9 mouse cellular contexts compared by ENCODE assay signal in genomic region chr12:52671436-52671835, GRCm38 (mm10). TPM values are rescaled to one million over a fixed set of nuclear protein-coding genes. Genes with fewer than 3 reads are reported as not detected.
DNase-seq lines count a peak whose midpoint lies in the region; ATAC-seq lines count a peak whose summit lies in the region.
"Had no signal": no experiment of that assay in that cellular context is flagged by ENCODE, and none has a peak within 500 bp of the region (broad histone marks: within the 10 kb centered on the region; RNA-seq: fewer than 3 reads in every experiment).

No protein-coding gene starts in this region.

- peak overlapping the region; percentile 32 for H3K4me3 ChIP-seq in embryonic facial prominence, embryonic 10.5 days
- no peak overlapping the region for H3K4me3 ChIP-seq in heart, embryonic 12.5 days
- no peak overlapping the region for H3K4me3 ChIP-seq in midbrain, embryonic 13.5 days (replicated peaks)
- no peak overlapping the region for H3K4me3 ChIP-seq in liver, embryonic 12.5 days

- DNase-seq in kidney, postnatal 14 days, result peak; percentile 4
- DNase-seq in kidney, postnatal 25 days, result no peak
- DNase-seq in embryonic facial prominence, embryonic 10.5 days (ENCODE audit: low spot score), result peak; percentile 73
- no peak for DNase-seq in urinary bladder, postnatal 14 days (ENCODE audit: low spot score)
- DNase-seq in spleen, postnatal 36 days (ENCODE audit: low spot score in 2 of 2), result no peak

- H3K9me3 ChIP-seq in embryonic facial prominence, embryonic 10.5 days, result no peaks in the 10 kb centered on the region
- H3K9me3 ChIP-seq in heart, embryonic 12.5 days (replicated peaks), result no peaks in the 10 kb centered on the region
- H3K9me3 ChIP-seq in midbrain, embryonic 13.5 days, result no peaks in the 10 kb centered on the region
- H3K9me3 ChIP-seq in liver, embryonic 12.5 days (replicated peaks), result no peaks in the 10 kb centered on the region

- peak overlapping the region; percentile 65 for H3K27ac ChIP-seq in embryonic facial prominence, embryonic 10.5 days (replicated peaks)
- H3K27ac ChIP-seq in heart, embryonic 12.5 days (ENCODE audit: poor library complexity, severe bottlenecking), result no peak overlapping the region
- peak overlapping the region; percentile 81 for H3K27ac ChIP-seq in midbrain, embryonic 13.5 days
- H3K27ac ChIP-seq in liver, embryonic 12.5 days, result no peak overlapping the region

- H3K4me1 ChIP-seq in embryonic facial prominence, embryonic 10.5 days, result peaks cover 16% of the 10 kb centered on the region
- H3K4me1 ChIP-seq in heart, embryonic 12.5 days (replicated peaks), result peaks cover 5% of the 10 kb centered on the region
- peaks cover 17% of the 10 kb centered on the region for H3K4me1 ChIP-seq in midbrain, embryonic 13.5 days (replicated peaks)
- 0 out of 2 replicates have a peak, but pooled peaks cover 5% of the 10 kb centered on the region for H3K4me1 ChIP-seq in liver, embryonic 12.5 days

- H3K36me3 ChIP-seq in embryonic facial prominence, embryonic 10.5 days (replicated peaks), result no peaks in the 10 kb centered on the region
- no peaks in the 10 kb centered on the region for H3K36me3 ChIP-seq in heart, embryonic 12.5 days
- no peaks in the 10 kb centered on the region for H3K36me3 ChIP-seq in midbrain, embryonic 13.5 days
- no peaks in the 10 kb centered on the region for H3K36me3 ChIP-seq in liver, embryonic 12.5 days
- H3K36me3 ChIP-seq: G1E had no signal

- ATAC-seq in heart, embryonic 12.5 days (ENCODE audit: insufficient number of reproducible peaks, low FRiP score), result no peak
- ATAC-seq in midbrain, embryonic 13.5 days, result peak; percentile 94
- ATAC-seq in liver, embryonic 12.5 days, result no peak

- H3K27me3 ChIP-seq in embryonic facial prominence, embryonic 10.5 days (replicated peaks; ENCODE audit: low read depth, poor library complexity, severe bottlenecking), result no peaks in the 10 kb centered on the region
- no peaks in the 10 kb centered on the region for H3K27me3 ChIP-seq in heart, embryonic 12.5 days (replicated peaks)
- H3K27me3 ChIP-seq in midbrain, embryonic 13.5 days, result no peaks in the 10 kb centered on the region
- no peaks in the 10 kb centered on the region for H3K27me3 ChIP-seq in liver, embryonic 12.5 days (replicated peaks)

- 3% methylated on average over 7 of the region's 7 CpGs for WGBS in embryonic facial prominence, embryonic 10.5 days
- 12% methylated on average over 7 of the region's 7 CpGs for WGBS in heart, embryonic 12.5 days
- 2% methylated on average over 7 of the region's 7 CpGs for WGBS in midbrain, embryonic 13.5 days
- 35% methylated on average over 7 of the region's 7 CpGs for WGBS in liver, embryonic 12.5 days (ENCODE audit: insufficient replicate concordance)

- peak overlapping the region; percentile 30; the same call in 1 of the 2 replicates for H3K4me2 ChIP-seq in heart, embryonic 12.5 days
- peak overlapping the region; percentile 15 for H3K4me2 ChIP-seq in midbrain, embryonic 13.5 days (replicated peaks)
- H3K4me2 ChIP-seq in liver, embryonic 12.5 days, result no peak overlapping the region

- H3K9ac ChIP-seq in heart, embryonic 12.5 days, result no peak overlapping the region; the same call in 1 of the 2 replicates
- H3K9ac ChIP-seq in midbrain, embryonic 13.5 days (replicated peaks), result no peak overlapping the region
- H3K9ac ChIP-seq in liver, embryonic 12.5 days, result no peak overlapping the region

RNA-seq across cellular contexts. Expression of gene Akap6, which starts 27.7 kb away (rescaled TPM):
- 4.3 and 4.4 TPM in 2 replicates for polyA plus RNA-seq in embryonic facial prominence, embryonic 10.5 days (2016; fragmentation: Nextera tagmentation; extraction: Ambion mirVana)
- polyA plus RNA-seq in heart, embryonic 12.5 days (2016; fragmentation: Nextera tagmentation; extraction: Ambion mirVana), result 9.7 and 10.5 TPM in 2 replicates
- polyA plus RNA-seq in midbrain, embryonic 13.5 days (2015; fragmentation: Nextera tagmentation; extraction: Ambion mirVana), result 25.2 and 28.7 TPM in 2 replicates
- 0.05 and 0.07 TPM in 2 replicates for polyA plus RNA-seq in liver, embryonic 12.5 days (2016; fragmentation: Nextera tagmentation; extraction: Ambion mirVana)
- polyA plus RNA-seq: G1E had no signal

Comparison
In these comparisons a context has a peak if more than half of its experiments do, and no peak if none do; other contexts are left out.
1. DNase-seq: peak in kidney, postnatal 14 days (single experiment) and embryonic facial prominence, embryonic 10.5 days (single experiment); none in kidney, postnatal 25 days (0 of 2), urinary bladder, postnatal 14 days (single experiment) and spleen, postnatal 36 days (0 of 2).
2. H3K27ac ChIP-seq: peak in embryonic facial prominence, embryonic 10.5 days (single experiment) and midbrain, embryonic 13.5 days (single experiment); none in heart, embryonic 12.5 days (single experiment) and liver, embryonic 12.5 days (single experiment).